Mouse (Mus musculus) embryonic facial prominence, embryonic 12.5 days (tissue): ENCODE measurements at regions not wholly inside any gene's neighbourhood (a gene's known extent, or its start where the extent isn't known, plus 50 kb on each side); places are given as distances from the start of the nearest gene placed in this dataset.

Experiments used
- ATAC-seq: fragments of 200-750 bp; cut with Nextera tagmentation; 2 replicates; pipeline ENCODE4 v1.8.0; 2017; ENCODE audit not compliant: insufficient number of reproducible peaks, insufficient read depth, low FRiP score, low TSS enrichment
- H3K27ac ChIP-seq: fragments of 300-500 bp; sonication (generic); 2 replicates; pipeline ENCODE4 v1.5.1; 2016; ENCODE audit warnings: mild to moderate bottlenecking
- H3K27me3 ChIP-seq: fragments of 300-500 bp; sonication (generic); 2 replicates; pipeline ENCODE4 v1.6.1; 2016; ENCODE audit warnings: mild to moderate bottlenecking, moderate library complexity
- H3K36me3 ChIP-seq: fragments of 300-500 bp; sonication (generic); 2 replicates; pipeline ENCODE4 v1.6.1; 2016; ENCODE audit warnings: mild to moderate bottlenecking
- H3K4me1 ChIP-seq: fragments of 300-500 bp; sonication (generic); 2 replicates; pipeline ENCODE4 v1.6.1; 2016
- H3K4me2 ChIP-seq: fragments of 300-500 bp; sonication (generic); replicated peaks from 2 replicates; pipeline ENCODE4 v1.6.1; 2016; ENCODE audit warnings: mild to moderate bottlenecking, moderate library complexity
- H3K4me3 ChIP-seq: fragments of 300-500 bp; sonication (generic); 2 replicates; pipeline ENCODE4 v1.5.1; 2016; ENCODE audit warnings: mild to moderate bottlenecking
- H3K9ac ChIP-seq: fragments of 300-500 bp; sonication (generic); 2 replicates; pipeline ENCODE4 v1.6.1; 2016; ENCODE audit warnings: mild to moderate bottlenecking, moderate library complexity
- H3K9me3 ChIP-seq: fragments of 300-500 bp; sonication (generic); 2 replicates; pipeline ENCODE4 v1.6.1; 2016; ENCODE audit warnings: mild to moderate bottlenecking, moderate library complexity
- WGBS: fragments of 180-500 bp; shearing (Covaris S2); methylation state at CpG from one replicate; pipeline ENCODE4 v1.1.7; 2016; 5-methylcytosine and 5-hydroxymethylcytosine counted together

- Histone ChIP-seq H3K4me1 (no peaks in the 10 kb centered on the region), H3K4me3 (no peak overlapping the region), H3K27ac (no peak overlapping the region), H3K36me3 (no peaks in the 10 kb centered on the region), H3K4me2 (no peak overlapping the region), H3K9me3 (no peaks in the 10 kb centered on the region), H3K9ac (no peak overlapping the region), H3K27me3 (no peaks in the 10 kb centered on the region)
- 86% methylated on average over 1 of the region's 1 CpGs for WGBS
- no peak for ATAC-seq
Measured at GRCm38 (mm10) chr7:111263302-111263701, 180.5 kb upstream of the Eif4g2 start.

GRCm38 (mm10) chr7:111259630-111260574, 177.1 kb upstream of the Eif4g2 start:
- no peak overlapping the region for H3K9ac ChIP-seq
- no peaks in the 10 kb centered on the region for H3K9me3 ChIP-seq
- ATAC-seq: no peak
- no peak overlapping the region for H3K27ac ChIP-seq
- WGBS: 71% methylated on average over 11 of the region's 11 CpGs
- no peak overlapping the region for H3K4me2 ChIP-seq
- H3K4me1 ChIP-seq: no peaks in the 10 kb centered on the region
- no peaks in the 10 kb centered on the region for H3K36me3 ChIP-seq
- no peak overlapping the region for H3K4me3 ChIP-seq
- no peaks in the 10 kb centered on the region for H3K27me3 ChIP-seq

GRCm38 (mm10) chr7:111257842-111258241, 175.0 kb upstream of the Eif4g2 start:
- Histone ChIP-seq H3K4me2 (no peak overlapping the region), H3K27me3 (no peaks in the 10 kb centered on the region), H3K4me1 (no peaks in the 10 kb centered on the region), H3K27ac (no peak overlapping the region), H3K36me3 (no peaks in the 10 kb centered on the region), H3K9me3 (no peaks in the 10 kb centered on the region), H3K9ac (no peak overlapping the region), H3K4me3 (no peak overlapping the region)
- ATAC-seq: no peak
- 78% methylated on average over 2 of the region's 2 CpGs for WGBS

- Histone ChIP-seq H3K27ac (no peak overlapping the region), H3K4me3 (no peak overlapping the region), H3K9ac (no peak overlapping the region), H3K9me3 (no peaks in the 10 kb centered on the region), H3K27me3 (no peaks in the 10 kb centered on the region), H3K4me1 (no peaks in the 10 kb centered on the region), H3K4me2 (no peak overlapping the region), H3K36me3 (no peaks in the 10 kb centered on the region)
- ATAC-seq: no peak
- WGBS: 90% methylated on average over 2 of the region's 2 CpGs
Measured at GRCm38 (mm10) chr7:111256199-111256598, 173.4 kb upstream of the Eif4g2 start.

GRCm38 (mm10) chr7:111249606-111250005, 166.8 kb upstream of the Eif4g2 start:
- H3K9ac ChIP-seq: no peak overlapping the region
- no peak overlapping the region for H3K27ac ChIP-seq
- no peak overlapping the region for H3K4me3 ChIP-seq
- no peaks in the 10 kb centered on the region for H3K27me3 ChIP-seq
- H3K4me1 ChIP-seq: no peaks in the 10 kb centered on the region
- H3K36me3 ChIP-seq: no peaks in the 10 kb centered on the region
- no peak overlapping the region for H3K4me2 ChIP-seq
- WGBS: 44% methylated on average over 5 of the region's 5 CpGs
- ATAC-seq: no peak
- no peaks in the 10 kb centered on the region for H3K9me3 ChIP-seq

- H3K4me1 ChIP-seq: no peaks in the 10 kb centered on the region
- H3K9me3 ChIP-seq: no peaks in the 10 kb centered on the region
- H3K9ac ChIP-seq: no peak overlapping the region
- no peaks in the 10 kb centered on the region for H3K27me3 ChIP-seq
- no peak overlapping the region for H3K4me3 ChIP-seq
- WGBS: 85% methylated on average over 8 of the region's 8 CpGs
- no peak overlapping the region for H3K4me2 ChIP-seq
- H3K36me3 ChIP-seq: no peaks in the 10 kb centered on the region
- no peak overlapping the region for H3K27ac ChIP-seq
- no peak for ATAC-seq
Measured at GRCm38 (mm10) chr7:111245488-111245887, 162.7 kb upstream of the Eif4g2 start.

GRCm38 (mm10) chr7:111245067-111245466, 162.2 kb upstream of the Eif4g2 start:
- ATAC-seq: no peak
- Histone ChIP-seq H3K27ac (no peak overlapping the region), H3K9ac (no peak overlapping the region), H3K9me3 (no peaks in the 10 kb centered on the region), H3K27me3 (no peaks in the 10 kb centered on the region), H3K36me3 (no peaks in the 10 kb centered on the region), H3K4me3 (no peak overlapping the region), H3K4me2 (no peak overlapping the region), H3K4me1 (no peaks in the 10 kb centered on the region)
- 86% methylated on average over 6 of the region's 6 CpGs for WGBS

GRCm38 (mm10) chr7:111243831-111244230, 161.0 kb upstream of the Eif4g2 start:
- no peak overlapping the region for H3K4me2 ChIP-seq
- no peak overlapping the region for H3K9ac ChIP-seq
- no peak overlapping the region for H3K27ac ChIP-seq
- no peak for ATAC-seq
- no peaks in the 10 kb centered on the region for H3K9me3 ChIP-seq
- H3K4me3 ChIP-seq: no peak overlapping the region
- H3K4me1 ChIP-seq: no peaks in the 10 kb centered on the region
- no peaks in the 10 kb centered on the region for H3K36me3 ChIP-seq
- WGBS: 74% methylated on average over 1 of the region's 1 CpGs
- H3K27me3 ChIP-seq: no peaks in the 10 kb centered on the region

GRCm38 (mm10) chr7:111242646-111243045, 159.8 kb upstream of the Eif4g2 start:
- WGBS: 70% methylated on average over 10 of the region's 10 CpGs
- Histone ChIP-seq H3K27me3 (no peaks in the 10 kb centered on the region), H3K9me3 (no peaks in the 10 kb centered on the region), H3K4me1 (no peaks in the 10 kb centered on the region), H3K36me3 (no peaks in the 10 kb centered on the region), H3K4me2 (no peak overlapping the region), H3K4me3 (no peak overlapping the region), H3K9ac (no peak overlapping the region), H3K27ac (no peak overlapping the region)
- ATAC-seq: no peak

- Histone ChIP-seq H3K4me2 (no peak overlapping the region), H3K4me3 (no peak overlapping the region), H3K27me3 (no peaks in the 10 kb centered on the region), H3K9ac (no peak overlapping the region), H3K36me3 (no peaks in the 10 kb centered on the region), H3K27ac (no peak overlapping the region), H3K9me3 (no peaks in the 10 kb centered on the region), H3K4me1 (no peaks in the 10 kb centered on the region)
- ATAC-seq: no peak
- WGBS: 51% methylated on average over 4 of the region's 4 CpGs
Measured at GRCm38 (mm10) chr7:111241538-111241937, 158.7 kb upstream of the Eif4g2 start.

GRCm38 (mm10) chr7:111240234-111240826, 157.5 kb upstream of the Eif4g2 start:
- H3K27ac ChIP-seq: no peak overlapping the region
- no peaks in the 10 kb centered on the region for H3K36me3 ChIP-seq
- no peak overlapping the region for H3K9ac ChIP-seq
- H3K27me3 ChIP-seq: no peaks in the 10 kb centered on the region
- no peak for ATAC-seq
- no peak overlapping the region for H3K4me2 ChIP-seq
- no peak overlapping the region for H3K4me3 ChIP-seq
- H3K9me3 ChIP-seq: no peaks in the 10 kb centered on the region
- 90% methylated on average over 9 of the region's 9 CpGs for WGBS
- no peaks in the 10 kb centered on the region for H3K4me1 ChIP-seq

GRCm38 (mm10) chr7:111237819-111238218, 155.0 kb upstream of the Eif4g2 start:
- 82% methylated on average over 9 of the region's 9 CpGs for WGBS
- no peak overlapping the region for H3K4me3 ChIP-seq
- H3K27ac ChIP-seq: no peak overlapping the region
- H3K9ac ChIP-seq: no peak overlapping the region
- ATAC-seq: no peak
- H3K4me1 ChIP-seq: no peaks in the 10 kb centered on the region
- H3K9me3 ChIP-seq: no peaks in the 10 kb centered on the region
- H3K36me3 ChIP-seq: no peaks in the 10 kb centered on the region
- no peak overlapping the region for H3K4me2 ChIP-seq
- no peaks in the 10 kb centered on the region for H3K27me3 ChIP-seq
